Mouse (Mus musculus) heart, adult 18-20 months (tissue): ENCODE data around the gene Rnase13. TPM values are rescaled to one million over a fixed set of nuclear protein-coding genes. Genes with fewer than 3 reads are reported as not detected.
"Not testable (repeated sequence)": the region's sequence is repeated elsewhere in the genome, so short reads cannot be mapped to it uniquely, and the experiment has no call there.

Experiments used
- DNase-seq, 2 experiments: peaks; one replicate each; pipeline ENCODE4 v3.0.0; 2021 to 2022; ENCODE audit warnings: mixed read lengths in 1 of 2
- long read RNA-seq, 2 experiments: library from polyadenylated mRNA; stranded (forward); transcript quantifications; one replicate each; pipeline ENCODE4 v2.0.0; 2021
- total RNA-seq, 2 experiments: library from RNA; stranded (reverse); gene quantifications; 2 replicates each; pipeline ENCODE4 v1.2.3; 2021

Rnase13 gene
- total RNA-seq, result not detected
- long read RNA-seq, experiment 1, result 0 reads
- long read RNA-seq, experiment 2, result 0 reads

- DNase-seq, result no peak
These were observed at the start of gene Rnase13 for GRCm38 (mm10) chr14:51922571-51922865. Gene Rnase13 (minus strand): TSS chr14:51922773.

GRCm38 (mm10) chr14:51967400-51967799, 44.8 kb upstream of the Rnase13 start:
- no peak for DNase-seq

- no peak for DNase-seq
These were observed 37.7 kb upstream of the Rnase13 start for GRCm38 (mm10) chr14:51960316-51960715.

GRCm38 (mm10) chr14:51943336-51943735, 20.8 kb upstream of the Rnase13 start:
- DNase-seq, result no peak

GRCm38 (mm10) chr14:51942236-51942635, 19.7 kb upstream of the Rnase13 start:
- no peak for DNase-seq

- DNase-seq, result no peak
These were observed 19.0 kb upstream of the Rnase13 start for GRCm38 (mm10) chr14:51941577-51941976.

- peak; percentile 45 to 72 for DNase-seq
These were observed 18.5 kb upstream of the Rnase13 start for GRCm38 (mm10) chr14:51940944-51941560.

GRCm38 (mm10) chr14:51939005-51939404, 16.4 kb upstream of the Rnase13 start:
- no peak for DNase-seq

- DNase-seq, result no peak
These were observed 9.8 kb upstream of the Rnase13 start for GRCm38 (mm10) chr14:51932092-51933020.

GRCm38 (mm10) chr14:51930824-51931223, 8.3 kb upstream of the Rnase13 start:
- DNase-seq, result peak; percentile 82 to 83

GRCm38 (mm10) chr14:51929968-51930367, 7.4 kb upstream of the Rnase13 start:
- no peak for DNase-seq

GRCm38 (mm10) chr14:51929309-51929943, 6.9 kb upstream of the Rnase13 start:
- peak; percentile 83 to 93 for DNase-seq

- DNase-seq, result not testable (repeated sequence)
These were observed 4.4 kb upstream of the Rnase13 start for GRCm38 (mm10) chr14:51926930-51927329.

- no peak for DNase-seq
These were observed 919 bp upstream of the Rnase13 start for GRCm38 (mm10) chr14:51923492-51923891.

- no peak for DNase-seq
These were observed 337 bp upstream of the Rnase13 start for GRCm38 (mm10) chr14:51922910-51923309.

GRCm38 (mm10) chr14:51921759-51922570, 608 bp downstream of the Rnase13 start:
- peak; percentile 80 to 84 for DNase-seq

- DNase-seq, result no peak
These were observed 3.6 kb downstream of the Rnase13 start for GRCm38 (mm10) chr14:51918966-51919365.

GRCm38 (mm10) chr14:51918125-51918524, 4.4 kb downstream of the Rnase13 start, which contains the start of gene Tppp2:
Gene Tppp2 (plus strand): TSS chr14:51918425.
- DNase-seq, result no peak

GRCm38 (mm10) chr14:51916539-51916938, 6.0 kb downstream of the Rnase13 start:
- DNase-seq, result no peak

- peak; percentile 70 to 74 for DNase-seq
These were observed 7.5 kb downstream of the Rnase13 start for GRCm38 (mm10) chr14:51915030-51915429.

GRCm38 (mm10) chr14:51913960-51914762, 8.4 kb downstream of the Rnase13 start, which contains the start of gene Ndrg2:
Gene Ndrg2 (minus strand): TSS chr14:51914158.
- peak; percentile 94 to 95 for DNase-seq
